Mouse (Mus musculus) lung, postnatal 0 days (tissue): Measurements from ENCODE around the gene Thoc7.

Experiments
- CTCF ChIP-seq: IDR thresholded peaks from 2 replicates; pipeline ENCODE4 v1.5.1; 2016; ENCODE audit warnings: antibody characterized with exemption, mild to moderate bottlenecking
- EP300 ChIP-seq: IDR thresholded peaks from 2 replicates; pipeline ENCODE4 v1.6.1; 2016; ENCODE audit warnings: antibody characterized with exemption, mild to moderate bottlenecking, control low read depth

- TF ChIP-seq EP300 (no peak), CTCF (no peak)
Measured at GRCm38 (mm10) chr14:13933290-13934051, 28.2 kb downstream of the Thoc7 start.
